Mouse (Mus musculus) Muller cell, postnatal 12 days (primary cell): ENCODE measurements around the gene Pfkp.

ENCODE experiments used
- DNase-seq: peaks from one replicate; pipeline ENCODE4 v3.0.0-alpha.2; 2015; ENCODE audit errors: inconsistent ontology term

The Pfkp gene

DNA sequence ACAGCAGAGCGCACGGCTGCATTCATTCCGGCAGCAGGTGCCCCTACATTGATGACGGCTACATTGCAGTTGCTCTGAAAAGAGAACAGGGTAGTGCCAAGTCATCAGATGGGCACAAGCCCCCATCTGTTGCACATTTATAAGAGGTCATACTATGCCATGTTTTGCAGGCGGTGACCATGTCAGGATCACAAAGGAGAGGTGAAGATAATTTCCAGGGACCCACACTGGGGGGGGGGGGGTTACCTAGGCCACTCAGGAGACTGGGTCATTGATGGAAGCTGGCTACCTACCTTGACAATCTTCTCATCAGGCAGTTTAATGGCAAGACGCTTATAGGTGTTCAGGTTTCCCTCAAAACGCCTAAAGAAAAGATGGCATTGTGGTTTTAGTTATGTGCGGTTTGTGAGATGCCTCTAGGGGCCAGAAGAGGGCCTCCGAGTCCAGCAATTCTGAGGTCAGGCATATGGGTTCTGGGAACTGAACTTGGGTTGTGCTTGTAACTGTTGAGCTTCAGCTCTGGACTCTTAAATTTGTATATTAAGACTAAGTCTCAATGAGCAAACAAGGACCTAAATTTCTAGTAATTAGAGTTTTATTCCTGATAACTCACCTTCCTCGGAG lies 45.7 kb downstream of the Pfkp start:
- no peak for DNase-seq

DNA sequence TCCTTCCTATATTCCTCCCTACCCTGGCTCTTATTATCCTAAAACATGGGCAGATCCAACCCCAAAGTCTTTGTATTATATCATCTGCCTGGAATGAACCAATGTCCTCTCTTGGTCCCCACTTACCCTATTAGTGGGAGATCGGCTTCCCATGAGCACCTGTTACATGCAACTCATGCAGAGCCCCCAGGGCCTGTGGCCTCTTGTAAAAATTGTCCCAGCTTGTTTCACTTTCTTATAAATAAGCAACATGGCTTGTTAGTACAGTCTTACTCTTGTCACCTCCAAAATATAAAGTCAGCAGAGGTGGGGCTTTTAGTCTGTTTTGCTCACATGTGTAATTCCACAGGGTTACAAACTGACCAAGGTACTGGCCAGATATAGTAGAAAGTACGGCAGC lies 46.9 kb downstream of the Pfkp start:
- DNase-seq: no peak

DNA sequence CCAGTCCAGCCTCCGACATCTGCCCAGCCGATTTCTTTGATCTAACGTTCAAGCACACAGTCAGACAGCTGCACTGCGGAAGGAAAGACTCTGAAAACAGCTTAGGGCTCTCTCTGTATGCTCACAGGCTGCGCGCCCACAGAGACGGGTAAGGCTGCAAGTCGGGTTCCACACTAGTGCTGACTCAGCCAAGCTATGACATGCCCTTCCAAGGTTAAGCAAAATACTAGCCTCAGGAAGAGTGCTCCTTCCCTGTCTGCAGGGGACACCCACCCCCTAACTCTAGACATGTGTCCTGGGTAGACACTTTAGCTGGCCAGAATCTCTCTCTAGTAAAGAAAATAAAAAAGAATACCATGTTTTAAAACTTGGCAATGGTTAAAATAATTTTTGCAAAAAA lies 48.0 kb downstream of the Pfkp start:
- no peak for DNase-seq

DNA sequence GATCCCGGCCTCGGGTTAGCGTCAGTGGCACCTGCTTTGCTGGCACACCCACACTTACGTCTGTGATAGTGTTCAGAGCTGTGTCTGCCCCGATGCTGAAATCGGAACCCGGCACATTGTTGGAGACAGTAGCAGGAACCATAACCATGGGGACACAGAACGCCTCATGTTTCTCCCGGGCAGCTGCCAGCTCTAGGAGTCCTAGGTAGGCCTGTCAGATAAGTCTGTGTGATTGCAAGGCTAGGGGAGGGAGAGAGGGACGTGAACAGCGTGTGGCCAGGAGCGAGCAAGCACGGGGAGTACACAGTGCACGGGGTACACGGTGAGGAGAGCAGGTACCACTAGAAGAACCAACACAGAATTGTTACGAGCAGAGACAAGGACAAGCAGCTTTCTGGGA lies 50.8 kb downstream of the Pfkp start:
- DNase-seq: no peak

DNA sequence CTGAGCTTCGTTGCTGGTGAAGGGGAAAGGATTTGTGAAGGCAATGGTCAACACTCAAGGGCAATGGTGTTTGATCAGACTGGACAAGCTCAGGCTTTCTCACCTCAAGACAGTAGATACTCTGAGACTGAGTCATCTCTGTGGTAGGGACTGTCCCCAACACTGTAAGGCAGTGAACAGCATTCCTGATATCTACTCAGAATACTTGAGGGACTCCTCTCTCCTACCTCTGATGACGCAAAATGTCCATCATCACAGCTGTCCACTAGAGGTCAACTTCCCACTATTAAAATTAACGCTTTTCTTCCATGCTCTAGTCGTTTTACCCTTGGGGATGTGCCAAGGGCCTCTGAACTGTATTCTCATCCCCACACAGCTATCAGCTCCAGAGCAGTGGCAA lies 53.2 kb downstream of the Pfkp start:
- no peak for DNase-seq

DNA sequence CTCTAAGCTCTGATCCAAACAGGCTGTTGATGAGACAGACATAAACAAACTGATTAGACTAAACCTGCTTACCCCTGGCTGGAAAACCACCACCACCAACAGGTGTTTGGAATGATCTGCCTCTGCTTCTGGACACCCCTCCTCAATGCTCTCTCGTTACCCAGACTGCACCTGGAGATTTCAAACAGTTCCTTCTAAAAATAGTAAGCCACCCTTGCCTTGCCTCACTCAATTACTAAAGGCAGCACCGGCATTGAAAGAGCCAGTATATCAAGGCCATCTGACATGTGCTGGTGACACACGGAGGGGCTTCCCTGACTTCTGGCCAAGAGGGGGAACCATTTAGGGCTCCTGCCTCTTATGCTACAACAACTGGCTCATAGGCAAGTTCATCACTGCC lies 57.7 kb downstream of the Pfkp start:
- no peak for DNase-seq

DNA sequence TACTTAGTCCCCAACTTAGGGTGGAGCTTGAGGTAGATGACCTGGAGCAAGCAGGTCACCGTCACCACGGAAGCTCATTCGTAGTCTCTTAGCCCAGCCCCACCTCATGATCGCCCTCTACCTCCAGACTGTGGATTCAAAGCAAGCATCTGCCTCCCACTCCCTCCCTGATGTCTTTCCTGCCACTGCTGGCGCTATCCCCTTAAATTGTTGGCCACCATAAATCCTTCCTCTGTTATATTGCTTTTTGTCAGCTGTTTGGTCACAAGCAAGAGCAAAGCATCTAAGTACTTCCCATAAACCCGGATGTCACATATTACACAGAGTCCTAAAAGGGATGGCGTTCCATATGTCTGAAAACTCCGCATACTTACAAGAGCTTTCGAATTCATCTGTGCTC lies 62.6 kb downstream of the Pfkp start:
- DNase-seq: no peak

DNA sequence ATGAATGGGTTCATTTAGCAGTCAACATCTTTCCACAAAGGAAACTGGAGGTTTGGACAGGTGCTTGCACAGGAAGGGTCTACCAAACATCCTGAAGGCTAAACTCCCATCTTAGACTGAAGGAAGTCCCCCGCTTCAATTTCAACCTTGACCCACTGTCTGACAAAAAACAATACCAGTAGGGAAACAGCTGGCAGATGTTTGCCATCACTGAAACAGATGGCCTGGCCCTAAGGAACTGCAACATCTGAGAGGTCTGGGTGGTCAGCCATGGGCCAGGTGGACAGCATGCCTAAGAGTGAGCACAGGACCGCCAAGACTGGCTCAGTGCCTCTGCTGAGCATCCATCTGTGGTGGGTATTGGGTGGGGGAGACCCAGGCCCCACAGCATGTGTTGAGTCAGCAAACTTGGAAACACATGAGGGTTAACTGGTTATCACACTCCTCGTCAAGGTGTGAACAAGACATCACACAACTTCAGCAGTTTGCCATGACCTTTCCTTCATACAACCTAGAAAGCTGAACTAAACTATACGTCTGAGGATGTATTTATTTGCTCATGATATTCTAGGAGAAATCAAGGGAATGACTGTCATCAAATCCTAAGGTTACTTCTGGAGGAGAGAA lies 65.0 kb downstream of the Pfkp start:
- no peak for DNase-seq

DNA sequence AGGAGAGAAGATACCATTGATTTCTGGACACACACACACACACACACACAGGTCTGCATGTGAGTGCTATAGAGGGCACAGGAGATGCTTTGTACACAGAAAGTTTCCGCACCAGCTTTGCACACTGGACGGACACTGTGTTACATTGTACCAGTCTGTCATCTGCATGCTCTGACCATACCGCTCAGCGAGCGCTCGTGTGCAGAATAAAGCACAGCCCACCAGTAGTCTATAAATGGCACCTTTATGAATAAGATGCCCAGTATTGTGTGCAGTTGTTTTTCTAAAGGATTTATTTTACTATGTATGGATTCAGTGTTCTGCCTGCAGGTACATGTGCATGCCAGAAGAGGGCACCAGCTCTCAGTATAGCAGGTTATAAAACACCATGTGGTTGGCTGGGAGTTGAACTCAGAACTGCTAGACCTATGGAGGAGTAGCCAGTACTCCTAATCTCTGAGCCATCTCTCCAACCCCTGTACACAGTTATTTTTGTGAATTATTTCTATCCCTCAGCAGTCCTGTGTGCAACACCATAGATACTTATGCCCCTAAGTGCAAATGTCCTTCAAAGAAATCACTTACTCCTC lies 72.6 kb downstream of the Pfkp start:
- DNase-seq: no peak

DNA sequence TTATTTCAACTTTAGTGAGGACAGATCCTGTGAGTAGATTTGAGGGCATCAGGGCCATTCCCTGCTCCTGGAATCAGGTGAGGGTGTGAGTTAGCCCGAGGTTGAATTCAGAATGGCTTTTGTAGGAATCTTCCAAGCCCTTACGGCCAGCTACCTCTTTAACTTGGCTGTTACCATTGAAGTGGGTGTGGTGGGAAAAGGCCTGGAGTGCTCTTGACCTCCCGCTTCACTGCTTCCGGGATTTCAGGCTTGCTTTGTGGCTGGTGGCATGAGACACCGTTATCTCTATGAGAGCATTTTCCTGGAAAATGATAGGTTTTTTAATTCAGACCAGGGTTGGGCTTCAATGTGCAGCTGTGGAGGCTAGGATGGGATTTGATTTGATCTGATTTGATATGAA lies 83.0 kb downstream of the Pfkp start:
- no peak for DNase-seq

DNA sequence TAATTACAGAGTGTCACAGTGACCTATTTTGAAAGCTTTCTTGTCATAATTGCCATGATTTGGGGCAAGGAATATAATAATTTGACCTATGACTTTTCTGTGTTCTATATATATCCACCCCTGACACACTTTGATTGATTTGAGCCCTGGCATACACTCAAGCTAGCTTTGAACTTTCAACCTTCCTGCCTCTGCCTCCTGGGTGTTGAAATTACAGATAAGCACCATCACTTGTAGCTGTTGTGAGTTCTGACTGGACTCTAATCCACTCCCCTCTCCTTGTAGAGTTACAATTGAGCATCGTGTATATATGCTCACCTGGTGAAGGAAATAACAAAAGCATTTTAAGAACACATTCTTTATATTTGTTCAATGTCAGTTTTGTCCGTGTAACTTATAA lies 86.2 kb downstream of the Pfkp start:
- no peak for DNase-seq

DNA sequence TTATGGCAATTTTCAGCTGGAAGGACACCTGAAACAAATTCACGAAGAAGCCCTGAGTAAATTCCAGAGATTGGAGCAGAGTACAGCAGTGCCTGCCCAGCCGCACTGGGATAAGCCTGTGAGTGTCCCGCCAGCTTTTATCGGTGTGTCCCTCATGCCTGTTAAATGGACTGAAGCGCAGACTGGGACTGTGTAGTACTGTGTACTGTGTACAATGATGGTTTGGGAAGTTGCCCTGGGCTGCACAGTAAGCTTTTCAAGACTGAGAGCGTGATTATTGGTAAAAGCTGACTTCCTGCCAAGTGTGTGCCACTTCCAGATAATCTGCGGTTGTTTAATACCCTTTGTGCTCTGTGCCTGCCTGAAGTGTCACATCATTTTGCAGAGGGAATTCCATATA lies 90.8 kb downstream of the Pfkp start:
- DNase-seq: peak; percentile 89

DNA sequence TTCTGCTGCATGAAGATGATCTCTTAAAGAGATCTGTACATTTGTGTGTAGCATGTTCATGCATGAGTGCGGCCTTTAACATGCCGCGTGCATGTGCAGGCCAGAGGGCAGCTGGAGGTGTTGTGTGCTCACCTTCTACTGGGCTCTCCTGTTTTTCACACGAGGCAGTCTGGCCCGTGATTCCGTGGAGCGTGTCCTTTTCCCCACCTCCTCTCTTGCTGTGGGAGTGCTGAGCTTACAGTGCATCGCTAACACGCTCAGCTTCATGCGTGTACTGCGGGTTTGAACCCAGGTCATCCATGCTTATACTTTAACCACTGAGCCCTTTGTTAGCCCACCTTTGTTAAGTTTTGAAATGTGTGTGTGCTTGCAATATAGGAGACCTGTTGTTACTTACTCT lies 92.9 kb downstream of the Pfkp start:
- DNase-seq: no peak

DNA sequence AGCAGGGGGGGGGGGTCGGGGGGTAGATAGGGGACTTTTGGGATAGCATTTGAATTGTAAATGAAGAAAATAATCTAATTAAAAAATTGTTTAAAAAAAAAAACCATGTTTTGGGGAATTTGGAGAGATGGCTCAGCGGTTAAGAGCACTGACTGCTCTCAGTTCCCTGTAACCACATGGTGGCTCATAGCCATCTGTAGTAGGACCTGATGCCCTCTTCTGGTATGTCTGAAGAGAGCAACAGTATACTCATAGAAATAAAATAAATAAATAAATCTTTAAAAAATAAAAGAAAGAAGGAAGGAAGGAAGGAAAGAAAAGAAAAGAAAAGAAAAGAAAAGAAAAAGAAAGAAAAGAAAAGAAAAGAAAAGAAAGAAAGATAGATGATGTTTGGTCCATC lies 94.9 kb downstream of the Pfkp start:
- DNase-seq: no peak

DNA sequence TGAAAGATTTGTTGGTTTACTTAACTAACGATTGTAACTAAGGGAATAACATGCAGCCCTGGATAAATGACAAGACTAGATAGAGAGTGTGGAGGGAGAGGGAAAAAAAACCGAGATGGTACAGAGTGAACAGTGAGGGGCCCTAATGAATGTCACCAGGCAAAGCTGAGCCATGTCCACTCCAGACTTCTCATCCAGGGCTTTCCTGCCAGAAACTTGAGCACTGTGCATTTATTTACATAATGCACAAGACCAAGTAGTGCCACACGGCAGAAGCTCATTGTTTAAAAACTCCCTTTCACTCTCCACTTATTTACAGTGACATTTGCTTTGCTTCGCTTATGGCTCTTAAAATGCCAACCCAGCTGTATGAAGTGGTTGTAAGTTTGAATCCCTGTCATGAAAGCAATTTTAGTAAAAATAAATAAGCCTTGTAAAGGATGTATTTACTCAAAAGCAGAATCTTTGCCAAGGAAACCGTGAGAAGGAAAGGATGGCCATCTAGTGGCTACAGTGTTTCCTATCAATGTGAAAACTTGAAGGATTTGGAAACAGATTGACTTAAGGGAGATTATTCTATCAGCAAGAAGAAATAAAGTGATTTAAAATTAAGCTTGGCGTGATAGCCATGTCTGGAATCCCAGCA lies 113.2 kb downstream of the Pfkp start:
- DNase-seq: peak; percentile 42

DNA sequence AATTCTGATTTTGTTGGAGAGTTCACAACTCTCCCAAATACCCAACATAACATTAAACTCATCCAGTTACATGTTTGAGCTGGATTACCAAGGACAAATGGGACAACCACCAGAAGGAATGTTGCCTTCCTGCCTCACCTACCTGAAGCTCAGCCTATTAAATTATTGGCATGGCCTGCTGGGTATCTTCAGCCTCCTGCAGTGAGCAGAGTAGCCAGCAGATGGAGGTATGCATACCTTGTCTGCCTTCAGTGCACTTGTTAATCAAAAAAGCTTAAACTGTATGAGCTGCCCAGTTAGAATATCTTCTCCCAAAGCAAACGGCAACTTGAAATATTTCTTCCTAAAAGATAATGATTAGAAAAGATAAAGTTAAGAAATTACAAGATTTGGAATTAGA lies 115.9 kb downstream of the Pfkp start:
- no peak for DNase-seq
